Mouse (Mus musculus) embryonic facial prominence, embryonic 13.5 days (tissue): ENCODE measurements around the gene Krt24. TPM values are rescaled to one million over a fixed set of nuclear protein-coding genes. Genes with fewer than 3 reads are reported as not detected.

Experiments used
- ATAC-seq: fragments of 200-750 bp; cut with Nextera tagmentation; 2 replicates; pipeline ENCODE4 v1.8.0; 2017; ENCODE audit warnings: low read depth; ENCODE audit not compliant: insufficient number of reproducible peaks, insufficient read depth, low FRiP score, low TSS enrichment
- H3K27ac ChIP-seq: fragments of 300-500 bp; sonication (generic); 2 replicates; pipeline ENCODE4 v1.5.1; 2015; ENCODE audit warnings: moderate library complexity, mild to moderate bottlenecking, inconsistent platforms
- H3K27me3 ChIP-seq: fragments of 300-500 bp; sonication (generic); 2 replicates; pipeline ENCODE4 v1.6.1; 2015; ENCODE audit warnings: mild to moderate bottlenecking, inconsistent platforms
- H3K36me3 ChIP-seq: fragments of 300-500 bp; sonication (generic); 2 replicates; pipeline ENCODE4 v1.6.1; 2015; ENCODE audit warnings: mild to moderate bottlenecking, inconsistent platforms
- H3K4me1 ChIP-seq: fragments of 300-500 bp; sonication (generic); 2 replicates; pipeline ENCODE4 v1.6.1; 2015; ENCODE audit warnings: inconsistent platforms
- H3K4me2 ChIP-seq: fragments of 300-500 bp; sonication (generic); 2 replicates; pipeline ENCODE4 v1.6.1; 2015; ENCODE audit warnings: moderate library complexity, mild to moderate bottlenecking, inconsistent platforms
- H3K4me3 ChIP-seq: fragments of 300-500 bp; sonication (generic); 2 replicates; pipeline ENCODE4 v1.5.1; 2015; ENCODE audit warnings: mild to moderate bottlenecking, inconsistent platforms
- H3K9ac ChIP-seq: fragments of 300-500 bp; sonication (generic); 2 replicates; pipeline ENCODE4 v1.6.1; 2015; ENCODE audit warnings: mild to moderate bottlenecking, inconsistent platforms
- H3K9me3 ChIP-seq: fragments of 300-500 bp; sonication (generic); 2 replicates; pipeline ENCODE4 v1.6.1; 2016; ENCODE audit warnings: inconsistent platforms
- WGBS: fragments of 180-500 bp; shearing (Covaris S2); methylation state at CpG from one replicate; pipeline ENCODE4 v1.1.7; 2015; ENCODE audit warnings: mixed read lengths; 5-methylcytosine and 5-hydroxymethylcytosine counted together
- polyA plus RNA-seq: library from polyadenylated mRNA; unstranded; fragments of >200 nt; fragmentation: Nextera tagmentation; extraction: Ambion mirVana; gene quantifications from 2 replicates; pipeline ENCODE4 v1.2.1, GENCODE M21; 2015

Krt24 gene
- polyA plus RNA-seq = 0.32 and 0.44 TPM in 2 replicates

DNA sequence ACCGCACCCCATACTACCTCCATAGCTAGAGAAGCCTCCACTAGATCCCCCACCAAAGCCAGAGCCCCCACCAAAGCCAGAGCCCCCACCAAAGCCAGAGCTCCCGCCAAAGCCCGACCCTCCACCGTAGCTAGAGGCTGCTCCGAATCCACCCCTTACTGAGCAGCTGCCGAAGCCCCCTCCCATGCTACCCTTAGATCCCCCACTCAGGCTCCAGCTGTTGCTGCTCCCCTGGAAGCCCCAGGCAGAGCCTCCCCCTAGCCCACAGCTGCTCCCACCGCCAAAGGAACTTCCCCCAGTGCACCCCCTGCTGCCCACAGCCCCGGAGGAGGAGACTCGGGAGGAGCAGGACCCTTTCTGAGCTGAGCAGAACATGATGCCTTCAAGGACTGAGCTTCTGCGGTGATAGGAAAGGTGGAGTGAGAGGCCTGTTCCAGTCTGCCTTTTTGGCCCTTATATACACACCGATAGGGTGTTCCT lies at the start of gene Krt24:
TSS of gene Krt24 (minus strand) at position 430 of the 480 bp plus-strand sequence.
- H3K4me1 ChIP-seq = peaks cover 10% of the 10 kb centered on the region
- no peaks in the 10 kb centered on the region for H3K27me3 ChIP-seq
- no peak for ATAC-seq
- WGBS = 32% methylated on average over 11 of the region's 11 CpGs
- no peaks in the 10 kb centered on the region for H3K36me3 ChIP-seq
- no peaks in the 10 kb centered on the region for H3K9me3 ChIP-seq
- 0 out of 2 replicates have a peak within 1 kb of the TSS, but pooled peaks have one; percentile 14 for H3K4me2 ChIP-seq
- no peak within 1 kb of the TSS for H3K27ac ChIP-seq
- no peak within 1 kb of the TSS for H3K9ac ChIP-seq
- H3K4me3 ChIP-seq = no peak within 1 kb of the TSS

DNA sequence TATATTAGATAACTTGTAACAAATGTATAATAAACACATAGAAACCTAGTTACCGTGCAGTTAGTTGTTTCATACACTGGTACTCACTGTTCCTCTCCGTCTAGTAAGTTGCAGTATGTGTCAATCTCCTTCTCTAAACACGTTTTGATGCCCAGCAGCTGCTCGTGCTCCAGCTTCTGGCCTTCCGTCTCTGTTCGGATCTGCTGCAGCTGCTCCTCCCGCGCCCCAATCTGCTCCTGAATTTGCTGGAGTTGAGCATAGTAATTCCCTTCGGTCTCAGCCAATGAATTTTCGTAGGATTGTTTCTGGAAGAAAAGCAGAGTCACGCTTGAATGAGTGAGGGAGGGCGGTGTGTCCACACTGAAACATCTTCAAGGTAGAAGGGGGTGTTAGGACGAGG lies 48.4 kb upstream of the Krt24 start:
- Histone ChIP-seq H3K4me2 (no peak overlapping the region), H3K4me1 (no peaks in the 10 kb centered on the region), H3K36me3 (no peaks in the 10 kb centered on the region), H3K27ac (no peak overlapping the region), H3K9ac (no peak overlapping the region), H3K4me3 (no peak overlapping the region), H3K27me3 (no peaks in the 10 kb centered on the region), H3K9me3 (no peaks in the 10 kb centered on the region)
- no peak for ATAC-seq
- WGBS = 70% methylated on average over 13 of the region's 13 CpGs

DNA sequence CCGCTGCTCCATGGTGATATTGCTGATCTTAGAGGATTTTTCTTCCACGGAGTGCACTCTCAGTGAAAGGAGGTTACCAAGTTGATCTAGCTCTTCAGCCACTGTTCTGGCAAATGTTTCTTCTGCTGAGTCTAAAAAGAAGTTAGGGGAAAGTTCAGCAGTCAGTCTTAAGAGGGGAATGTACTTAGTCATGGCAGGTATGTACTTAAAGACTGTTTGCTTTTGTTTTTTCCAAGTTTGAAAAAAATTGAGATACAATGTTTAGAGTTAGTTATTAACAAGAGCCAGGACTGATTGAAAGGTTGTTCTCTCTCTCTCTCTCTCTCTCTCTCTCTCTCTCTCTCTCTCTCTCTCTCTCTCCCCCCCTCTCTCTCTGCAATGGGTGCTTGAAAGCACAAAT lies 44.6 kb upstream of the Krt24 start:
- WGBS = 68% methylated on average over 2 of the region's 2 CpGs
- H3K27me3 ChIP-seq = no peaks in the 10 kb centered on the region
- ATAC-seq = no peak

DNA sequence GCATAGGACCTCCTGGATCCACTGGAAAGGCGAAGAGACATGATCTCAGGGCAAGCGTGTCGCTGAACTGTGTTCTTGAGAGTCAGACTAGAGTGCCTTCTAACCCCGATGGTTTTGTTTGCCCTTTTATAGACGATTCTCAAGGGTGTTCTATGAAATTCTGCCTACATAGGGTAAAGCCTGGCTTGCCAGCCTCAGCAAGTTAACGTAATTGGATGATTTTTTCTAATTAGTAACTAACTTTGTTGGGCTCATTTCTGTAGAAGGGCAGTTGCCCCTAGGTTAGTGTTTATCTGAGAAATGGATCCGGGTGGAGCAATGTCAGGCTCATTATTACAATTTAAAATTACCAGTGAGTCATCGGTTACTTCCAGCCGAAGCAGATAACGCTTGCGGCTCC lies 37.8 kb upstream of the Krt24 start, which contains the start of gene Krt25:
TSS of gene Krt25 (minus strand) at position 101 of the 400 bp plus-strand sequence.
- H3K36me3 ChIP-seq = no peaks in the 10 kb centered on the region
- 86% methylated on average over 11 of the region's 11 CpGs for WGBS
- H3K27me3 ChIP-seq = no peaks in the 10 kb centered on the region
- ATAC-seq = no peak
- H3K9me3 ChIP-seq = no peaks in the 10 kb centered on the region
- no peaks in the 10 kb centered on the region for H3K4me1 ChIP-seq
- no peak within 1 kb of the TSS for H3K4me2 ChIP-seq
- H3K9ac ChIP-seq = no peak within 1 kb of the TSS
- no peak within 1 kb of the TSS for H3K27ac ChIP-seq
- no peak within 1 kb of the TSS for H3K4me3 ChIP-seq

More for the DNA sequence above, 44.6 kb upstream of the Krt24 start:
- Histone ChIP-seq H3K36me3 (no peaks in the 10 kb centered on the region), H3K4me1 (no peaks in the 10 kb centered on the region), H3K9me3 (no peaks in the 10 kb centered on the region), H3K27ac (no peak overlapping the region), H3K4me3 (no peak overlapping the region), H3K4me2 (no peak overlapping the region), H3K9ac (no peak overlapping the region)

DNA sequence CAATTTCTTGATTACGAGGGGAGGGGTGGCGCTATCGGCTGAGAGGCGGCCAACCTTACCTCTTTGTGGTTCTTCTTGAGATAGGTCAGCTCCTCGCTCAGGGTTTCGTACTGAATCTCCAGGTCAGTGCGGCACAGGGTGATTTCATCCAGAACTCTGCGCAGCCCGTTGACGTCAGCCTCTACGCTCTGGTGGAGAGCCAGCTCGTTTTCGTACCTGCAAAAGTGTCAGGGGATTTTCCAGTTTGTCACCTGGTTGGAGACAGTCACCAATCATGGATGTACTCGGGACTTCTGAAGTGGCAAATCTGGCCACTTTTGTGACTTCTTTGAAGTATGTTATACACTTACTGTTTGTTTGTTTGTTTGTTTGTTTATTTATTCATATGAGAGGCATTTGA lies 36.0 kb upstream of the Krt24 start:
- no peak overlapping the region for H3K27ac ChIP-seq
- ATAC-seq = no peak
- H3K9ac ChIP-seq = no peak overlapping the region
- H3K27me3 ChIP-seq = no peaks in the 10 kb centered on the region
- H3K9me3 ChIP-seq = no peaks in the 10 kb centered on the region
- no peaks in the 10 kb centered on the region for H3K36me3 ChIP-seq
- 87% methylated on average over 14 of the region's 14 CpGs for WGBS
- H3K4me2 ChIP-seq = no peak overlapping the region
- H3K4me3 ChIP-seq = no peak overlapping the region
- no peaks in the 10 kb centered on the region for H3K4me1 ChIP-seq

DNA sequence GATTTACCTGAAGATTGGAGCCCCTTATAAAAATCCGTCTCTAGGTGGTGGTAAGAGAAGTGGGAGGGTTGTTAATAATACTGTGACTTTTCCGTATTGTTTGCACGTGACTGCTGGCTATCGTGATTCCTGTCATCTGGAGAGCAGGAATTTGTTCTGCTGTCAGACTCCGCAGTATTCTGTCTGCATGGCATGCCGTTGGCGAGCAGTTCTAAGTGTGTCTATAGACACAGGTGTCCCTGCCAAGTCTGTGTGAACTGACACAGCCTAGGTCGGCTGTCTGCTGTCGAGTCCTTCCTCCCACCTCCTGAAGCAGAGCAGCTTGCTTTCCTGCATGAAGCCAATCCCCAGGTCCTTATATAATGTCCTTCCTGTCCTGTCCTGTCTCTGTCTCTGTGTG lies 34.1 kb upstream of the Krt24 start:
- ATAC-seq = no peak
- Histone ChIP-seq H3K4me2 (no peak overlapping the region), H3K4me1 (no peaks in the 10 kb centered on the region), H3K4me3 (no peak overlapping the region), H3K27ac (no peak overlapping the region), H3K9ac (no peak overlapping the region), H3K27me3 (no peaks in the 10 kb centered on the region), H3K36me3 (no peaks in the 10 kb centered on the region), H3K9me3 (no peaks in the 10 kb centered on the region)
- WGBS = 54% methylated on average over 9 of the region's 9 CpGs

DNA sequence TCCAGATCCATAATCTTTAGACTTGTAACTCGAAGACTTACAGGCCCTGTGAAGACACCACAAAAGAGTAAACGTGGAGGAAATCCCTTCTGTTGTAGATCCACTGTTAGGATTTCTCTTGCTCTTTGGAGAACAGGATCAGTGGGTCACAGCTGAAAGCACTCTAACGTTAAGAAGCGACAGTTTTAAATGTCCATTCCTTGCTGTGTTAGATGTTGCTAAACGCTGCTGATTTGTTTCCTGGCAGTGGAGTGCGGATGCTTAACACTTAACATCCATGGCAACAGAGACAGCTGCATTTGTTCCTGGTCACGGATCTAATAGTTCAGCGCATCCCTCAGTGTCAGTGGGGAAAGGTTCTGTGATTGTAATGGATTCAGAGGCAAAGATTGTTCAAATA lies 31.5 kb upstream of the Krt24 start:
- WGBS = 66% methylated on average over 8 of the region's 8 CpGs
- Histone ChIP-seq H3K4me1 (no peaks in the 10 kb centered on the region), H3K4me2 (no peak overlapping the region), H3K36me3 (no peaks in the 10 kb centered on the region), H3K9me3 (no peaks in the 10 kb centered on the region), H3K4me3 (no peak overlapping the region), H3K27me3 (no peaks in the 10 kb centered on the region), H3K27ac (no peak overlapping the region), H3K9ac (no peak overlapping the region)
- no peak for ATAC-seq

DNA sequence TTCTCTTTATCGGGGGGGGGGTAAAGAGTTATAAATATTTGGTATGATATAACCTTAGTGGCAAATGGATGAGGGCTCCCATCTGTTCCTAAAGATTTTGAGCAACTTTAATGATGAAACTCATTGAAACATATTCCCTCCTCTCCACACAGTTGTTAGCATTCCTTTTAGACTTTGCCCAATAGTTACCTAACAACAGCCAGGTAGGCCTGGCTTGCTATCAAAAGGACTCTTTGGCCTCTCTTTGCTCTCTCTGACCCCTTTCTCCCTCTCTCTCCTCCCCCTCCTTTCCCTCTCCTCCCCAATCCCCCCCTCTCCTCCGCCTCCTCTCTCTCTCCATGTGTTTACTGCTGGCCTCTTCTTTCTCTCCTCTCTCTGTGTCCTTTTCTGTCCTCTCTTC lies 29.5 kb upstream of the Krt24 start:
- H3K4me3 ChIP-seq = no peak overlapping the region
- no peaks in the 10 kb centered on the region for H3K36me3 ChIP-seq
- H3K9ac ChIP-seq = no peak overlapping the region
- 88% methylated on average over 2 of the region's 2 CpGs for WGBS
- no peaks in the 10 kb centered on the region for H3K27me3 ChIP-seq
- no peaks in the 10 kb centered on the region for H3K9me3 ChIP-seq
- ATAC-seq = no peak
- H3K27ac ChIP-seq = no peak overlapping the region
- no peaks in the 10 kb centered on the region for H3K4me1 ChIP-seq
- no peak overlapping the region for H3K4me2 ChIP-seq

DNA sequence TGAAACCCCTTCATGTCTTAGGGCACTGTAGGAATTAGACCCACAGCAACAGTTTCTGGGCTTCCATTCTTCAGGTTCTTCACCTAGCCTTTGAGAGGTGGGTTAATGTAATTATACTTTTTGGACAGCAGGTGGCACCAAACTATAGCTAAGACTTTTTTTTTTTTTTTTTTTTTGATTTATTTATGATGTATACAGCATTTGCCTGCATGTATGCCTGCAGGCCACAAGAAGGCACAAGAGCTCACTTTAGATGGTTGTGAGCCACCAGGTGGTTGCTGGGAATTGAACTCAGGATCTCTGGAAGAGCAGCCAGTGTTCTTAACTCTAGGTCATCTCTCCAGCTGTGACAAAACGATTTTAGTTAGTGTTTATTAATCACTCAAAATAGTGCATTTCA lies 25.8 kb upstream of the Krt24 start:
- H3K4me1 ChIP-seq = no peaks in the 10 kb centered on the region
- H3K4me3 ChIP-seq = no peak overlapping the region
- no peak overlapping the region for H3K9ac ChIP-seq
- no peak for ATAC-seq
- H3K36me3 ChIP-seq = no peaks in the 10 kb centered on the region
- no peak overlapping the region for H3K27ac ChIP-seq
- 90% methylated on average over 1 of the region's 1 CpGs for WGBS
- no peaks in the 10 kb centered on the region for H3K27me3 ChIP-seq
- no peaks in the 10 kb centered on the region for H3K9me3 ChIP-seq
- H3K4me2 ChIP-seq = no peak overlapping the region

DNA sequence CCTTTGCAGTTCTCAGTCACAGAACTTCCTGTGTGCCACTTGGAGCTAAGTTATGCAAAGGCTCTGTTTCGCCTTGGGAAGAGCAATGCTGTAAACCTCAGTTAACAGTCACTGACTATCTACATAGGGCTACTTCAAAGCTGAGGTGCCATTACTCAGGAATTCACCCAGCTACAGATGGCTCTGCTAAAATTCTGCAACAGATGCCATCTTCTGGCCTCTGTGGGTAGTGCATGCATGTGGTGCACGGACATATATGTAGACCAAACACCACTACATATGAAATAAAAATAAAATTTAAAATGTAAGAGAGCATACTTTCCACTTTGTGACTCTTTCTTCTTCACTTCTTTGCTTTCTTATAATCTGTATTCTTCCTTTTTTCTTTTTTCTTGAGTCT lies 22.5 kb upstream of the Krt24 start:
- H3K4me2 ChIP-seq = no peak overlapping the region
- H3K4me3 ChIP-seq = no peak overlapping the region
- no peaks in the 10 kb centered on the region for H3K9me3 ChIP-seq
- no peak for ATAC-seq
- H3K9ac ChIP-seq = no peak overlapping the region
- no peaks in the 10 kb centered on the region for H3K36me3 ChIP-seq
- H3K4me1 ChIP-seq = no peaks in the 10 kb centered on the region
- 29% methylated on average over 2 of the region's 2 CpGs for whole genome bisulfite sequencing
- no peak overlapping the region for H3K27ac ChIP-seq
- H3K27me3 ChIP-seq = no peaks in the 10 kb centered on the region

DNA sequence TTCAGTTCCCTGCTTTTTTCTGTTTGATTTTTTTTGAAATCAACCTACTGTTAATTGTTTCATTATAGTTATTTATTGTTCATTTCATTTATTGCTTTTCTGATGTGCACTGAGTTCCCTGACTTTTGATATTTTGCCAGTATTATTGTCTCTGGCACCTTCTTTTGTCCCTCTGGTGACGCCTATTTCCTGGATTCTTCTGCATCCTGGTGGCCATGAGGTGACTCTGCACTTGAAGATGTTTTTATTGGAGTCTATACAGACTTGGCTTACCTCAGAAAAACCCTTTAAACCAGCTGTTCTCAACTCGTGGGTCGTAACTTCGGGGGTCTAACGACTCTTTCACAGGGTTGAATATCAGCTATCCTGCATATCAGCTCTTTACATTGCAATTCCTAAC lies 10.0 kb upstream of the Krt24 start:
- ATAC-seq = no peak
- H3K36me3 ChIP-seq = no peaks in the 10 kb centered on the region
- no peak overlapping the region for H3K27ac ChIP-seq
- H3K9ac ChIP-seq = no peak overlapping the region
- no peaks in the 10 kb centered on the region for H3K9me3 ChIP-seq
- no peak overlapping the region for H3K4me3 ChIP-seq
- 68% methylated on average over 5 of the region's 5 CpGs for WGBS
- H3K27me3 ChIP-seq = no peaks in the 10 kb centered on the region
- no peak overlapping the region for H3K4me2 ChIP-seq
- no peaks in the 10 kb centered on the region for H3K4me1 ChIP-seq

DNA sequence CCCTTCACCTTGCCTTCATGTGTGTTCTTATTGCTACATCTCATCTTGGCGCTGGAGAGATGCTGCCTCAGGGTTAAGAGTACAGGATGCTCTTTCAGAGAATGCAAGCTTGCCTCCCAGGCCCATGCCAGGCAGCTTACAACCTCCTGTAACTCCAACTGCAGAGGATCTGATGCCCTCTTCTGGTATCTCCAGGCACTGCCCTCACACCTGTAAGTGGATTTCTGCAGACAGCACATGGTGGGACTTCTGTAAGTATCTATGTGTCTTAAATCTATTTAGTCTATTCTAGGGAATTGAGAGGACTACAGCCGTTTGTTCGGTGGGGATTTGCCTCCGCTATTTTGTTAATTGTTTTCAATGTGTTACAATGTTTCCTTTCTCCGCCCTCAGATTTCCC lies 7.8 kb upstream of the Krt24 start:
- no peak overlapping the region for H3K4me2 ChIP-seq
- no peaks in the 10 kb centered on the region for H3K4me1 ChIP-seq
- no peaks in the 10 kb centered on the region for H3K36me3 ChIP-seq
- H3K9me3 ChIP-seq = no peaks in the 10 kb centered on the region
- H3K27me3 ChIP-seq = no peaks in the 10 kb centered on the region
- H3K9ac ChIP-seq = no peak overlapping the region
- H3K4me3 ChIP-seq = no peak overlapping the region
- no peak overlapping the region for H3K27ac ChIP-seq
- ATAC-seq = no peak
- 57% methylated on average over 5 of the region's 5 CpGs for WGBS

DNA sequence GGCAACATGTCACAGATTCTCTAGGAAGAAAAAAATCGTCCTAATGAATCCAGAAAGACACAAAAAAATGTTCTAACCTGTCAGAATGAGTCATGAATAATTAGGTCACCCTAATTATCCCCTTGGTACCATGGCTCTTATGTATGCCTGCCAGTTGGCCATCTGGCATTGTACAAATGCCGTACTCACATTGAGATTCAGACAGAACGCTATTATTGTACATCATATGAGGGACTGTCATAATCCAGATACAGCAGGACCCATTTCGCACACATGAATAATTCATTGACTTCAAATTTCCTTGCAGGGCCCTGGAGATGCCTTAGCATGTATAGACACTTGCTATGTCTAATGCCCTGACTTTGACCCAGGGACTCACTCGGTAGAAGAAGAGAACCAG lies 1.1 kb downstream of the Krt24 start:
- no peaks in the 10 kb centered on the region for H3K36me3 ChIP-seq
- H3K9me3 ChIP-seq = no peaks in the 10 kb centered on the region
- H3K4me3 ChIP-seq = no peak overlapping the region
- no peak overlapping the region for H3K9ac ChIP-seq
- no peak overlapping the region for H3K4me2 ChIP-seq
- peaks cover 10% of the 10 kb centered on the region for H3K4me1 ChIP-seq
- ATAC-seq = no peak
- H3K27me3 ChIP-seq = no peaks in the 10 kb centered on the region
- no peak overlapping the region for H3K27ac ChIP-seq
- WGBS = 78% methylated on average over 5 of the region's 5 CpGs
